Mouse (Mus musculus) midbrain, embryonic 14.5 days (tissue): ENCODE data around the gene Misp. TPM values are rescaled to one million over a fixed set of nuclear protein-coding genes. Genes with fewer than 3 reads are reported as not detected.

ENCODE experiments used
- ATAC-seq: fragments of 200-750 bp; cut with Nextera tagmentation; 2 replicates; pipeline ENCODE4 v1.8.0; 2017; ENCODE audit warnings: moderate number of reproducible peaks, moderate library complexity; ENCODE audit not compliant: low FRiP score, low TSS enrichment
- DNase-seq: peaks from one replicate; pipeline ENCODE4 v3.0.0-alpha.2; 2015
- H3K27ac ChIP-seq: fragments of 300-500 bp; sonication (generic); replicated peaks from 2 replicates; pipeline ENCODE4 v1.5.1; 2014; ENCODE audit warnings: mild to moderate bottlenecking, low read depth, low read length, moderate library complexity
- H3K27me3 ChIP-seq: fragments of 300-500 bp; sonication (generic); 2 replicates; pipeline ENCODE4 v1.6.1; 2014; ENCODE audit warnings: low read length, control low read depth, mixed read lengths; ENCODE audit not compliant: control insufficient read depth, insufficient read depth
- H3K36me3 ChIP-seq: fragments of 300-500 bp; sonication (generic); 2 replicates; pipeline ENCODE4 v1.6.1; 2014; ENCODE audit warnings: low read length, control low read depth; ENCODE audit not compliant: control insufficient read depth, insufficient read depth
- H3K4me1 ChIP-seq: fragments of 300-500 bp; sonication (generic); 2 replicates; pipeline ENCODE4 v1.6.1; 2014; ENCODE audit warnings: mild to moderate bottlenecking, antibody characterized with exemption, low read length, control low read depth; ENCODE audit not compliant: control insufficient read depth, insufficient read depth
- H3K4me2 ChIP-seq: fragments of 300-500 bp; sonication (generic); 2 replicates; pipeline ENCODE4 v1.6.1; 2014; ENCODE audit warnings: mild to moderate bottlenecking, low read length, moderate library complexity
- H3K4me3 ChIP-seq: fragments of 300-500 bp; sonication (generic); replicated peaks from 2 replicates; pipeline ENCODE4 v1.5.1; 2014; ENCODE audit warnings: low read depth, low read length
- H3K9ac ChIP-seq: fragments of 300-500 bp; sonication (generic); replicated peaks from 2 replicates; pipeline ENCODE4 v1.6.1; 2014; ENCODE audit warnings: mild to moderate bottlenecking, low read length, moderate library complexity
- H3K9me3 ChIP-seq: fragments of 300-500 bp; sonication (generic); 2 replicates; pipeline ENCODE4 v1.6.1; 2016; ENCODE audit warnings: low read length, control low read depth, mixed read lengths; ENCODE audit not compliant: control insufficient read depth
- WGBS: fragments of 180-500 bp; shearing (Covaris S2); extraction: QIAGEN DNeasy Blood & Tissue Kit; methylation state at CpG from one replicate; pipeline ENCODE4 v1.1.7; 2014; 5-methylcytosine and 5-hydroxymethylcytosine counted together
- polyA plus RNA-seq: library from polyadenylated mRNA; unstranded; fragments of >200 nt; fragmentation: Nextera tagmentation; extraction: Ambion mirVana; gene quantifications from 2 replicates; pipeline ENCODE4 v1.2.1, GENCODE M21; 2014

Misp gene
- polyA plus RNA-seq, 1 experiment from 2014 or later = 0.45 TPM

DNA sequence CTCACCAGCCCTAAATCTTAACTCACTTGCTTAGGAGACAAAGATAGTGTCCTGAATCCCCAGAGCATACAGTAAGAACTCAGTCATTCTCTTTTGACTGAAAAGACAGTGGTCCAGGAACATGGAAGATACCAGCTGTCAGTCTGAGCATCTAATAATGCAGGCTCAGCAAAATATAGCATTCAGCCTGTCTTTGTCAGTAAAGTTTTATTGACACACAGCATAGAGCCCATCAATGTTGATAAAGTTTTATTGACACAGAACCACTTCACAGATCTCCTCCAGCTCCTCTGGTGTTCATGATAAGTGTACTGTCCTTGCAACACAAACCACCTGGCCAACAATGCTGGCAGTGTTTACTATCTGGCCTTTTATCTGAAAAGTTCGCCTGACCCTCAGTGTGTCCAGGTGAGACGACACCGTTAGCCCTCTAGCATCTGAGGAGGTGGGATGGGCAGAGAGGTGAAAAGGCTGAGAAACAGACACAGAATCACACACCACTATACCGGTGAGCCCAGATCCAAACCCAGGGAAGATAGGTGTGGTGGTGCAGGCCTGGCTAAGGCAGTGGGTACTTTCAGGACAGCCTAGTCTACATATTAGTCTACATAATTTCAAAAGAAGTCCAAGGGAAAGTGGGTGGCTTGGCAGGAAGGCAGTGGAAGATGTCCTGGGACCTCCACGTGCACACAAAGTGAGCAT, 28.3 kb upstream of the Misp start:
- Histone ChIP-seq H3K27ac (no peak overlapping the region), H3K27me3 (no peaks in the 10 kb centered on the region), H3K9me3 (no peaks in the 10 kb centered on the region), H3K9ac (no peak overlapping the region), H3K4me2 (0 out of 2 replicates have a peak overlapping the region, but pooled peaks have one; percentile 91), H3K36me3 (no peaks in the 10 kb centered on the region), H3K4me3 (no peak overlapping the region), H3K4me1 (peaks cover 22% of the 10 kb centered on the region)
- DNase-seq (no peak), ATAC-seq (no peak)
- WGBS = 85% methylated on average over 5 of the region's 5 CpGs

DNA sequence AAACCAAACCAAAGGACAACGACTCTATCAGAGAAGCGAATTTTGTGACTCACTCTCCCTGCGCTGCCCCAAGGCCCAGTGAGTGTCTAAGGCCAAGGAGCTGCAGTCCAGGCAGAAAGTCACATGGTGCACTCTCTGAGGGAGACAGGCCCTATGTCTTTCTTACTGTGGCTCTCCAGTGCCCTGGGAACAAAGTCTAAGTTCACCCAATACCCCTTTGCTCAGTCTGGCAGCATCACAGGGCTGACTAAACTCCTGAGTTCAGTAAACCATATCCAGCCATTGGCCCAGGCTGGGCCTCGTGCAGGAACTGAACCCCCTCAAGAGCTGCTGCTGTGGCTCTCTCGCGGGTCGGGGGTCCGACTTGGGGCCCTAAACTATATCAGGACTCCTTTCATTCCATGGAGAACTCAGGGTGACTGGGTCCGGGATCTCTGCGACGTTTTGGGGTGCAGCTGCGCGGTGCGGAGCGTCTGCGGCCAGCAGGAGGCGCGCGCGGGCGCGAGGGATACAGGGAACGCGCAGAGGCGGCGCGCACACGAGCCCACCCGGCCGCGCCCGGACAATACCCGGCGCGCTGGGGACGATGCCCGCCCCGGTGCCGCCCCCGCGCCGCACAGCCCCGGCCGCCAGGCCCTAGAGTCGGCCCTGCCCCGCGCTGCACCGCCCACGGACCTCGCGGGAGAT, 27.6 kb upstream of the Misp start, which contains the start of gene Palm:
TSS of gene Palm (plus strand) at position 522 of the 687 bp plus-strand sequence.
- 6% methylated on average over 49 of the region's 51 CpGs for WGBS
- H3K36me3 ChIP-seq = no peaks in the 10 kb centered on the region
- peak; percentile 94 for DNase-seq
- H3K4me3 ChIP-seq = peak within 1 kb of the TSS; percentile 98
- peak within 1 kb of the TSS; percentile 91 for H3K4me2 ChIP-seq
- peak within 1 kb of the TSS; percentile 96 for H3K9ac ChIP-seq
- ATAC-seq = peak; percentile 74
- peaks cover 22% of the 10 kb centered on the region for H3K4me1 ChIP-seq
- H3K27me3 ChIP-seq = no peaks in the 10 kb centered on the region
- H3K9me3 ChIP-seq = no peaks in the 10 kb centered on the region
- H3K27ac ChIP-seq = peak within 1 kb of the TSS; percentile 95

DNA sequence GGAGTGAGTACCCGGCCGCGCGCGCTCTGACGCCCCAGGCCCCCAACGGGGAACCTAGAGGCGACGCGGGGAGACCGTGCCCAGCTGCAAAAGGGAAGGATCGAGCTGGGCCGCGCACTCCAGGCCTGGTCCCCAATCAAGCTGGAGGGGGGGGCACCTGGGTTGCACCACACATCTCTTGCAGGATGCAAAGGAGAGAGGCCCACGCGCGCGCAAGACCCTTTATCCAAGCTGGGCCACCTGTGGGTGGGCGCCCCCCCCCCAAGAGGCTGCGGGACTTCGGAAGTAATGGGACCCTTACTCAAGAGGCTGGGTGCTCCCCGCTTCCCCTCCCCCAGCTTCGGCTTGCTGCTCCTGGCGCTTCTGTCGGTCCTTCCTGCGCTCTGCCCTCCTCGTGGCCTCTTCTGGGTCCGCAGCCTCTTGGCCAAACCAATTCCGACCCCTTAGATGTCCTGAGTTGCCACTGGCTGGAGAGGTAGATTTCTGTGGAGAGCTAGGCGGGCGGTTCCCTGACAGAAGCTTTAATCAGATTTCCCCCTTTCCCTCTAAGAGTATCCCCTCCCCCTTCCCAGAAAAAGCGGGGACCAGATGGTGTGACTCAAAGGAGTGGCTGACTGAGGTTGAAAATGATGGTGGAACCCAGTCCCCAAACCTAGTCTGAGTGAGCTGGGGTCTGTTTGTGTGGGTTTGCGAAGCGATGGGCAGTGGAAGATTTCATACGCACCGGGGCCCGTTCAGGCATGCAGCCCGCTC, 26.9 kb upstream of the Misp start:
- peak overlapping the region; percentile 91 for H3K4me2 ChIP-seq
- DNase-seq (peak; percentile 68), ATAC-seq (peak; percentile 38)
- H3K27me3 ChIP-seq = no peaks in the 10 kb centered on the region
- 2% methylated on average over 37 of the region's 38 CpGs for WGBS
- H3K4me1 ChIP-seq = peaks cover 22% of the 10 kb centered on the region
- no peaks in the 10 kb centered on the region for H3K9me3 ChIP-seq
- no peaks in the 10 kb centered on the region for H3K36me3 ChIP-seq
- H3K27ac ChIP-seq = peak overlapping the region; percentile 95
- H3K9ac ChIP-seq = peak overlapping the region; percentile 96
- peak overlapping the region; percentile 98 for H3K4me3 ChIP-seq

DNA sequence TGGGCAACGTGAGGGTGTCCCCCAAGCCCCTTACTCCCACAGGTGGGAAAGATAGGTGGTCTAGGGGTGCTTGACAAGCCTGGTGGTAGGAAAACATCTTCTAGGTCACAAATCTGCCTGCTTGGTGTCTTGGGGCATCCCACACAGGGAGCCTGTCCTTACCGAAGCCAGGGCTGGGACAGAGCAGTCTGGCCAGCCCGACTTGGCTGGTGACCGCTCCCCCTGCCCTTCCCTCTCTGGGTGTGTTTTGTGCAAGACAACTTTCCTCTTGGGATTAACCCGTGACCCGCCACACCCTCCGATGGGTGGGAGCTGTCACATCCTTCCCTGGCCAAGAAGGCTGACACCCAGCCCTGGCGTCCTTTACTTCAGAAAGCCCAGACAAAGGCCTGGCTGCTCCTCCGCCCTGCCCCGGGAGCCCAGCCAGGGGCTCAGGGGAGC, 26.3 kb upstream of the Misp start:
- Histone ChIP-seq H3K27ac (peak overlapping the region; percentile 95), H3K4me1 (peaks cover 22% of the 10 kb centered on the region), H3K4me2 (peak overlapping the region; percentile 91), H3K27me3 (no peaks in the 10 kb centered on the region), H3K4me3 (peak overlapping the region; percentile 98), H3K9ac (peak overlapping the region; percentile 96), H3K36me3 (no peaks in the 10 kb centered on the region), H3K9me3 (no peaks in the 10 kb centered on the region)
- DNase-seq (peak; percentile 49), ATAC-seq (peak; percentile 31; the same call in 1 of the 2 replicates)
- under 1% methylated on average over 10 of the region's 10 CpGs for WGBS

DNA sequence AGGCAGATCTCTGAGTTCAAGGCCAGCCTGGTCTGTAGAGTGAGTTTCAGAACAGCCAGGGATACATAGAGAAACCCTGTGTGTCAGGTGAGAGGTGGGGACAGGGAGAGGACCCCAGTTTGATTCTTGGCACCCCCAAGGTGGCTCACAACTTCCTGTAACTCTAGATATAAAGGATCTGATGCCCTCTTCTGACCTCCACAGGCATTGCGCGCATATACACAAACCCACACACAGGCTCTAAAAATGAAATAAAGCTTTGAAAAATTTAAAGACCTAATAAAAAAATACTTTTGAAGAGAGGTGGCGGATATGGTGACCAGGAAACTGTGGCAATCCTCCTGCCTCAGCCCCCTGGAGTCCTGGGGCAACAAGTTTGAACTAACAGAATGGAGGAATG, 24.9 kb upstream of the Misp start:
- no peak overlapping the region for H3K27ac ChIP-seq
- H3K9me3 ChIP-seq = no peaks in the 10 kb centered on the region
- H3K4me1 ChIP-seq = peaks cover 22% of the 10 kb centered on the region
- H3K27me3 ChIP-seq = no peaks in the 10 kb centered on the region
- H3K36me3 ChIP-seq = no peaks in the 10 kb centered on the region; the same call in 1 of the 2 replicates
- WGBS = 97% methylated on average over 3 of the region's 3 CpGs
- ATAC-seq (no peak), DNase-seq (no peak)
- no peak overlapping the region for H3K4me3 ChIP-seq
- peak overlapping the region; percentile 15; the same call in 1 of the 2 replicates for H3K4me2 ChIP-seq
- no peak overlapping the region for H3K9ac ChIP-seq

DNA sequence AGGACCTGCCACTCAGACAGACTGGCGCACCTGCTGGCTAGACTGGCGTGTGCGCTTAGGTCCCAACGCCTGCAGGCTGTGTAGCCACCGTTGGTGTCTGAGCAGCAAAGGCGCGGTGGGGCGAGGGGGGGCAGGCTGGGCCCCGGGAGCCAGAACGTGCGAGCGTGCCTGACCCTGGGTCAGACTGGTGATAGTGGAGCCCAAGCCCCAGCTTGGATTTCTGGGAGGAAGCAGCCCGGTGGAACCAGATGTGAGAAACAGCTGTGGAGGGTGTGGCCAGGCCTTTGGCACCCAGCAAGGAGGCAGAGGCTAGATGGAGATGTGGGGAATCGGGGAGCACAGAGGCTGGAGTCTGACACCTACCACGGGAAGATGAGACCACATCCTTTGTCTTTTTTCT, 23.5 kb upstream of the Misp start:
- ATAC-seq (no peak), DNase-seq (no peak)
- peak overlapping the region; percentile 55 for H3K27ac ChIP-seq
- peaks cover 32% of the 10 kb centered on the region for H3K4me1 ChIP-seq
- H3K4me3 ChIP-seq = no peak overlapping the region; the same call in 1 of the 2 replicates
- peak overlapping the region; percentile 37 for H3K4me2 ChIP-seq
- WGBS = 48% methylated on average over 15 of the region's 15 CpGs
- no peaks in the 10 kb centered on the region for H3K27me3 ChIP-seq
- H3K9ac ChIP-seq = peak overlapping the region; percentile 18; the same call in 1 of the 2 replicates
- H3K9me3 ChIP-seq = no peaks in the 10 kb centered on the region
- H3K36me3 ChIP-seq = no peaks in the 10 kb centered on the region; the same call in 1 of the 2 replicates

DNA sequence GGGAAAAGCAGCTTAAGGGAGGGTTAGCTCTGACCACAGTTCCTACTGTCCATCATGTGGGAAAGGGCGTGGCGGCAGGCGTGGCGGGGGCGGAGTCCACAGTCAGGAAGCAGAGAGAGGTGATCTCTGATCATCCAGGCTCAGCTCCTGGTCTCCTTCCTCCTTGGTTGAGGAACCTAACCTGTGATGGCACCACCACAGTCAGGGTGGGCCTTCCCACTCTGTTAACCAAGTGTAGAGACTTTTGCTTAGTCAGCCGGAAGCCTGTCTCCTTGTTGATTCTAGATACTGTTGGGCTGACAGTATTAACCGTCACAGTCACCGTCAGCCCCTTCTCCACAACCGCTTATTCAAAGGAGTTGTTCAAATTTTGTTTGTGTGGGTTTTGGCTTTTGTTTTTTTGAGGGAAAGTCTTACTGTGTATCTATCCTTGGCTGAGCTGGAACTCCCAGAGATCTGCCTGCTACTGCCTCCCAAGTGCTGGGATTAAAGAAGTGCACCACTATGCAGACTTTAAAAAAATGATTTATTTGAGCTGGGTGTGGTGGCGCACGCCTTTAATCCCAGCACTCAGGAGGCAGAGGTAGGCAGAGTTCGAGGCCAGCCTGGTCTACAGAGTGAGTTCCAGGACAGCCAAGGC, 22.4 kb upstream of the Misp start:
- DNase-seq (no peak), ATAC-seq (no peak)
- Histone ChIP-seq H3K27me3 (no peaks in the 10 kb centered on the region), H3K4me3 (no peak overlapping the region), H3K9me3 (no peaks in the 10 kb centered on the region), H3K9ac (no peak overlapping the region), H3K4me1 (peaks cover 43% of the 10 kb centered on the region), H3K4me2 (no peak overlapping the region), H3K36me3 (no peaks in the 10 kb centered on the region; the same call in 1 of the 2 replicates), H3K27ac (no peak overlapping the region)
- 92% methylated on average over 12 of the region's 12 CpGs for WGBS

DNA sequence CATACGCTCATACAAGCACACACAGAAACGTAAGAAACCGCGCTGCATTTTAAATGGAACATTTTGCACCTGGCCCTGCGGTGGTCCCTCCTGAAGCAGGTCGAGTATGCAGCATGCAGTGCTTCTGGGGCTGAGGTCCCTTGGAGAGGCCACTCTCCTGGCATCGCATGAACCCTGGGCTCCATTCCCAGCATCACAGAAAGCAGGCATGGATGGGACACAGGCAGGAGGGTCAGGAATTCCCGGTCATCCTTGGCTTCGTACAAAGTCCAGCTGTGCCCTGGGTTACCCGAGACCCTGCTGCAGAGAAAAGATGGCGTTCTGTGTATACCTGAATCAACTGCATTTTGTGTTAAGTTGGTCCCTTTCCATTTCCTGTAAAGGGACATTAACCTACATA, 20.3 kb upstream of the Misp start:
- ATAC-seq = no peak
- 83% methylated on average over 11 of the region's 11 CpGs for WGBS
- Histone ChIP-seq H3K9me3 (no peaks in the 10 kb centered on the region), H3K27me3 (no peaks in the 10 kb centered on the region), H3K9ac (no peak overlapping the region), H3K4me3 (no peak overlapping the region), H3K36me3 (no peaks in the 10 kb centered on the region; the same call in 1 of the 2 replicates), H3K4me1 (peaks cover 55% of the 10 kb centered on the region), H3K27ac (no peak overlapping the region), H3K4me2 (no peak overlapping the region)
- DNase-seq = no peak
